Mouse (Mus musculus) left cerebral cortex, postnatal 25 days (tissue): Measurements from ENCODE around the gene Chrne. TPM values are rescaled to one million over a fixed set of nuclear protein-coding genes. Genes with fewer than 3 reads are reported as not detected.
A peak's percentile ranks its signal among the peaks of the same experiment; 100 is the strongest.

Experiments
- DNase-seq, 2 experiments: peaks; one replicate each; pipeline ENCODE4 v3.0.0; 2022; ENCODE audit warnings: low spot score in 2 of 2, mixed read lengths in 1 of 2
- intact Hi-C: fragments of 180-260 bp; cut with DNase I; formaldehyde crosslinking; loops from one replicate; pipeline ENCODE4 v1.15.1; 2025
- total RNA-seq, 2 experiments: library from RNA; stranded (reverse); gene quantifications; 2 replicates each; pipeline ENCODE4 v1.2.3; 2021

Chrne gene
- total RNA-seq, 2 experiments from 2014 or later, result not detected

GRCm38 (mm10) chr11:70638714-70639278 is 19.8 kb upstream of the Chrne start, which contains the start of gene Gp1ba:
TSS of gene Gp1ba (plus strand) at chr11:70639122.
- intact Hi-C loops, result no loop called here
- no peak for DNase-seq

GRCm38 (mm10) chr11:70638293-70638692 is 19.3 kb upstream of the Chrne start:
- no peak for DNase-seq
- intact Hi-C loops, result no loop called here

DNA sequence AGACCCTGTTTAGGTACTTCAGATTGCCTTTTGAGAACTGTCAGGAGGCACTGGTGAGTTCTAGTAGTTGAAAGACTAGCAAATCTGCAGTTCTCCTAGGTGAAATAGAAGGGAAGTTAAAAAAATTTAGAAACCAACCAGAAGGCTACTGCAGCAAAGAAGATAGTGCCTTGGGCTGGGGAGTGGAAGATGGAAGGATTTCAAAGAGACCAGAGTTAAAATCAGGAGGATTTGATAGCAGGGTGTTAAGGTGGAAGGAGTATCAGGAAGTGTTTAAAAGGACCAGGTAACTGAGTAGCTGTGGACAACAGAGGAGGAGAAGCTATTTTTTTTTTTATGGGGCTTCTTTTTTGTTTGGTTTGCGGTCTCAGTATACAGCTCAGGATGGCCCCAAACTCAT is 18.7 kb upstream of the Chrne start:
- intact Hi-C loops, result no loop called here
- DNase-seq, result no peak

DNA sequence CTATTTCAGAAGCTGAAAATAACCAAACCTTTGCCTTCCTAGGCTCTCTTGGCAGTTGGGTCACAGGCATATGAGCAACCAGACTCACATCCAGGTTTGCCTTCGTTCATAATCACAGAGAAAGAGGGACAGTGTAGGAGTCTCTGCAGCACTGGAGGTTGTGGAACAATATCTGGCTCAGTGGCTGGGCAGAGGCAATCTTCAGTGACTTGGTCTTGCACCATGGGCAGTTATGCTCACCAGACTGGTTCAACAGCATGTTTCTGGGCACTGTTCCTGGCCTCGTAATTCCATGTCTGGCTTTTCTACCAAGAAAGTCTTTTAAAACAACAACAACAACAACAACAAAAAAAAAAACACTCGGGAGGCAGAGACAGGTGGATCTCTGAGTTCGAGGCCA is 16.6 kb upstream of the Chrne start:
- DNase-seq, result no peak
- intact Hi-C loops, result no loop called here

DNA sequence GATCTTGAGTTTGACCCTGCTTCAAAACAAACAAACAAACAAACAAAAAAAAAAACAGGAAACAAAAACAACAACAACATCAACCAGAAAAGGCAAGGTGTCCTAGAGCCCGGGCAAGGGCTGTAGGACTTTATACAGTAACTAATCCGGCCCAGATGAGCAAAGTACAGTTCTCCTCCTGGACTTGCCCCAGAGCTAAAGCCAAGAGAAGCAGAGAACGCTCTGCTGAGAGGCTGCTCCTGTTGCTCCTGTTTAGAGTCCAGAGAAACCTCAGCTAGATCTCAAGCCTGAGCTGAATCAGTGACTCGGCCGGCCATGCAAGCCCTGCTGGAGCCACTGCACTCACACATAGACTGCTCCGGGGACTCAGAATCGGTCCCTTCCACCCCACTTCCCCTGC is 11.1 kb upstream of the Chrne start:
- intact Hi-C loops, result no loop called here
- DNase-seq, result no peak

GRCm38 (mm10) chr11:70629557-70629956 is 10.5 kb upstream of the Chrne start:
- intact Hi-C loops, result loop anchor here (2.0 kb wide), 1 partner anchor 125 kb away; no protein-coding TSS in a partner anchor
- no peak for DNase-seq

GRCm38 (mm10) chr11:70628431-70628830 is 9.4 kb upstream of the Chrne start:
- no peak for DNase-seq
- intact Hi-C loops, result loop anchor here (2.0 kb wide), 1 partner anchor 126 kb away; no protein-coding TSS in a partner anchor

DNA sequence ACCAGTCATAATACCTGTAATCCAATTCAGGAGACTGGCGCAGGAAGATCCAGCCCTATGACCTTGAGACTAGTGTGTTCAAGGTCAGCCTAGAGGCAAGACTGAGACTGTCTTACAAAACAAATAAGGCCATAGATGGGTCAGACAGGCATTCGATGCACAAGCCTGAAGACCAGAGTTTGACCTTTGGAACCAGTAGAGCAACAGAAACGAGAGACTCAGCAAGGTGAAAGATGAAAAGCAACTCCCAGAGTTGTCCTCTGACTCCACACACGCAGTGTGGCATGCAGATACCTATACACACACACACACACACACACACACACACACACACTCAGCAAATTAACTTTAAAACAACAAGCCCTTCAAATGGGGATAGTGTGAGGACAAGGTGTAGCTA is 7.9 kb upstream of the Chrne start:
- no peak for DNase-seq
- intact Hi-C loops, result no loop called here

DNA sequence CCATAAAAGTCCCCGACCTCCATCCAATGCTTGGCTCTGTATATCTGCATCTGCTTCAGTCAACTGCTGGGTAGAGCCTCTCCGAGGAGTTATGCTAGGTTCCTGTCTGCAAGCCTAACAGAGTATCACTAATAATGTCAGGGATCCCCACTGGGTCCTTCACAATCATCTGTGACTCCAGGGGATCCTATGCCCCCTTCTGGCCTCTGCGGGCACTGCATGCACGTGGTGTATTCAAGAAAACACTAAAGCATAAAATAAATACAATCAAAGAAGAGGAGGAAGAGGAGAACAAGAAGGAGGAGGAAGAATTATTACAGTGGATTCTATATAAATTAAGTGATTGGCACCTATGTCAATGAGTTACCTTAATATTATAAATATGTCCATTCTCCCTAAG is 6.5 kb upstream of the Chrne start:
- intact Hi-C loops, result no loop called here
- DNase-seq, result no peak

DNA sequence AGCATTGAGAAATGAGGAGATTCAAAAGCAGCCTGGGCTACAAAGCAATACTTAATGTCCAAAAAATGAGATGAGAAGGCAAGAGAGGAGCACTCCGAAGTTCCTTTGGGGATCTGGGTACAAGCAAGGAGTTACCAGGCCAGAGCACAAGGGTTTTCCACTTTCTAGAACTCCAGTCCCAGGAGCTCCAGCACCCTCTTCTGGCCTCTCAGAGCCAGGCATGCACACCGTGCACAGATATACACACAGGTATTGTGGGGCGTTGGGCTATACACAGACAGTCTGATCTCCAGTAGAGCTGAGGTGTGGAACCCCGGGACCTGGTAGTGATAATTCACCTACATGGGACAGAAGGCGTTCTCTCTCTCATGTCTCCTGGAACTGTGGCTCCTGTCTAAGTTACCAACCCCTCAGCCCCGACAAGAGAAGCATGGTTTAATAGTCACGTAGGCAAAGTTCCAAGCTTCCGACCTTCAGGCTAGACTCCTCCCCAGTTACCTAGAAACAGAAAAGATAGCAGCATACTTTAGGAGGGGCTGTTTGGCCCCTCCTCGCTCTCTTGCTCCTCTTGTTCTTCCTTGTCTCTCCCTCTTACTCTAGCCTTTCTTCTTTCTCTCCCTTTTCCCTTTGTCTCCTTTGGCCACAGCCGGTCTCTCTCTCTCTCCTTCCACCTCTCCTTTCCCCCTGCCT is 4.2 kb upstream of the Chrne start:
- no peak for DNase-seq
- intact Hi-C loops, result no loop called here

DNA sequence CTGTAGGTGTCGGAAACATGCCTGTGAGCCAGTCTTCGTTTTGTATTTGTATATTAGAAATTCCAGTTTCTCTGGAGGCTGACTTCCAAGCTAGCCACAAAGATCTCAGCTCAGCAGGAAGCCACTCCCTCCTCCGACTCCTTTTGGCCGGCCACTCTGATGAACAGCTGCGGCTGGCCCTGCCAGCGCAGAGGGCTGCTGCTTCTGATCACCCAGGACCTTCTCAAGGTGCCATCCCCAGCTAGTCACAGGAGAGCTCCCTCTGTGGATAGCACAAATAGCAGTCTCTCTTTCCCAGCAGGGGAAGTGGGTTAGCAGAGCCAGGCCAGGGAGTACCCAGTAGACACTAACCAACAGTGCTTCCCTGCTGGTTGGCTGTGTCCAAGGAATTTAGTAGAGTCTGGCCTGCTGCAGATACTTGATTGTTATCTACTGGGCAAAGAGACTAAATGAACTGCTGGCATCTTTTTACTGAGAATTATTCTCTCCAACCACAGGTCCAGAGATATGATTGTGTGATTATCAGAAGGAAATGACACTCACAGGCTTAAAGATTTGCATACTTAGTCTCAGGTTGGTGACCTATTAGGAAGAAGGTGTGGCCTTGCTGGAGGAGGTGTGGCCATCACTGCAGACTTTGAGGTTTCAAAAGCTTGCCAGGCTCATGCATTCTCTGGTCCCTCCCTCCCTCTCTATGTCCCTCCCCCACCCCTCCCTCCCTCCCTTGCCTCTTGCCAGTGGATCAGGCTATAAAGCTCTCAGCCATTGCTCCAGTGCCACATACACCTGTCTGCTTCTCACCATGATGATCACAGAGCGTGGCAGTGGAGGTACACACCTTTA is 3.2 kb upstream of the Chrne start:
- intact Hi-C loops, result no loop called here
- DNase-seq, result no peak

DNA sequence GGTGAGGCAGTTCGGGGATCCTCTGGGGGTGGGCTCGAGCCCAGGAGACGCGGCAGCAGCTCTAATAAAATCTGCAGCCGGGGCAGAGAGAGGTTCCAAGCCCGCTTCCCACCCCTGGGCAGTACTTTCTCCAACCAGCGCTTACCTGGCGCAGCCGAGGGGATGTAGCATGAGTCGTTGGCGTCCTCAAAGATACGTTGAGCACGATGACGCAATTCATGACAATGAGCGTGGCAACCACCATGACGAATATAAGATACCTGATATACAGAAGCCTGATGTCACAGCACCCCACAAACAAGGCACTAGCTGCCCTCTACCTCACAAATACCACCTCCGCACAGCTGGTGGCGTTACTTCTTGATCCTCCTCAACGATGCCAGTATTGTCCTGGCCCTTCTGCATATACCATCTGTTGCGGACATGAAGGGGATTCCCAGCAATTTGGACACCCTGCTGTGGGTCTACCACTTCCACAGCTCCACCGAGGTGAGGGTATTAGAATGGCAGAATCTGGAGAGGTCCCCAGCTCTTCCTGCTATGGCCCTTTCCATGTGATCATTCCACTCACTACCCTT is 3.4 kb downstream of the Chrne start, which contains the start of gene 4930544D05Rik:
Gene 4930544D05Rik (plus strand): TSS at position 333 of the 578 bp plus-strand sequence.
- no peak for DNase-seq
- intact Hi-C loops, result no loop called here

GRCm38 (mm10) chr11:70615074-70615473 is 3.9 kb downstream of the Chrne start:
- DNase-seq, result peak in 1 of 2 experiments; percentile 43
- intact Hi-C loops, result no loop called here

DNA sequence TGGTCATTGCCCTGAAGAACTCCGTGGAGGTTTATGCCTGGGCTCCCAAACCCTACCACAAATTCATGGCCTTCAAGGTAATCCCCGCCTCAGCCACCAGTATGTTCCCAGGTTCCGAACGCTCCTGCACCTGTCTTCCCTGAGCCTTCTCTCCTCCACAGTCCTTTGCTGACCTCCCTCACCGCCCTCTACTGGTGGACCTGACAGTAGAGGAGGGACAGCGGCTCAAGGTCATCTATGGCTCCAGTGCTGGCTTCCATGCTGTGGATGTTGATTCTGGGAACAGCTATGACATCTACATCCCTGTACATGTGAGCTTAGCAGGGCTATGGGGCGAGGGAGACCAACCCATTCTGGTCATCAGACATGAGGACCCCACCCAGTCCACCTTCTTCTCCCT is 6.5 kb downstream of the Chrne start:
- intact Hi-C loops, result no loop called here
- DNase-seq, result no peak

- intact Hi-C loops, result no loop called here
- no peak for DNase-seq
Measured at GRCm38 (mm10) chr11:70610752-70611151, 8.3 kb downstream of the Chrne start.

DNA sequence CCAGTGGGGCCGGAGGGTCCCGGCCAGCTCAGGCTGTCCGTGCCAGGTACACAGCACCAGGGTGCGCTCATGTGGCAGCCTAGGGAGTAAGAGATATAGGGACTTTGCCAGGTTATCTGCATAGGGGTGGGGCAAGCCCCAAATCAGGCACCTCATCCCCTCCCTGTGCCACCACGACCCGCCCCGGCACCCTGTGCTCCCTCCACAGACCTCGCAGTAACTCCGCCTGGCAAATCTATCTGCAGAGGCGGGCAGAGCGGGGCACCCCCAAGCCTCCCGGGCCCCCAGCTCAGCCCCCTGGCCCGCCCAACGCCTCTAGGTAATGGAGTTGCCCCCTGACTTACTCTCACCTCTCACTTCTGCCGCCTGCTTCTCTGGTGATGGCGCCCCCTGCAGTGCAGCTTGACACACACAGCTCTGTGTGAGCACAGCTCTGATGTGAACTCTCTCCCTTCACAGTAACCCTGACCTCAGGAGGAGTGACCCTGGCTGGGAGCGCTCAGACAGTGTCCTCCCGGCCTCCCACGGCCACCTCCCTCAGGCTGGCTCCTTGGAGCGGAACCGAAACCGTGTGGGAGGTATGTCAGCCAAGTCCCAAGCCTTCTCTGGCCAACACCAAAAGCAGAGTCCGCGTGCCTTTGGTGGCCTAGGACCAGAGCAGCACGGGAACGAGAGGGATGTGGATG is 10.5 kb downstream of the Chrne start:
- intact Hi-C loops, result no loop called here
- no peak for DNase-seq

DNA sequence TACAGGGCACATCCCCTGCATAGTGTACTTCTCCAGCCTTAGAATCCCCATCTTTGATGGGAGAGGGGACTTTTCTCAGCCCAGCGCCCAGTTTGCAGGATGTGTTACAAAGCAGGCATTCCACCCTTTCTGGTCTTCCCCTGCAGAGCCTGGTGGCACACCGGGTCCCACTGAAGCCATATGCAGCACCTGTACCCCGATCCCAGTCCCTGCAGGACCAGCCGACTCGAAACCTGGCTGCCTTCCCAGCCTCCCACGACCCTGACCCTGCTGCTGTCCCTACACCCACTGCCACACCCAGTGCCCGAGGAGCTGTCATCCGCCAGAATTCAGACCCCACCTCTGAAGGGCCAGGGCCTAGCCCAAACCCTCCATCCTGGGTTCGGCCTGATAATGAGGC is 11.4 kb downstream of the Chrne start:
- intact Hi-C loops, result no loop called here
- no peak for DNase-seq

GRCm38 (mm10) chr11:70606717-70607116 is 12.3 kb downstream of the Chrne start:
- DNase-seq, result no peak
- intact Hi-C loops, result no loop called here

DNA sequence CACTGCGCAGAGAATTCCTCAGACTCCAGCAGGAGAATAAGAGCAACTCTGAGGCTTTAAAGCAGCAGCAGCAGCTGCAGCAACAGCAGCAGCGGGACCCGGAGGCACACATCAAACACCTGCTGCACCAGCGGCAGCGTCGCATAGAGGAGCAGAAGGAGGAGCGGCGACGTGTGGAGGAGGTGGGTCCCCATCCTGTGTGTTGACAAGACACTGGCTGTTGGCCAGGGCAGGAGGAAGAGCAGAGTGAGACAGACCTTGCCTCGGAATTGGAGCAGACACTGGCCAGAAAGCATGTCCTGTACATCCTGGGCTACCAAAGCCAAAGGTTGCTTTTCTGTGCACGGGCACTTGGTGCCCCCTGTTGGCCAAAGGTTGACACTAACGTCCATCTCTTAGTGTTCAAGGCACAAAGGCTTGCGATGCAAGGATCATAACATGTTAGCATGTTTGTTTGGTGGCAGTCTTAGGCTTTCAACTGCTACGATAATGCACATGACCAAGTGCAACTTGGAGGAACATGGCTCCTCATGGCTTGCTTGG is 13.9 kb downstream of the Chrne start:
- intact Hi-C loops, result loop anchor here (2.0 kb wide), 1 partner anchor 88 kb away; no protein-coding TSS in a partner anchor
- peak; percentile 69 for DNase-seq
